Mouse (Mus musculus) megakaryocyte, adult 5-6 weeks (primary cell): ENCODE results near the gene Wee1. TPM values are rescaled to one million over a fixed set of nuclear protein-coding genes. Genes with fewer than 3 reads are reported as not detected.
"Not testable (repeated sequence)": the region's sequence is repeated elsewhere in the genome, so short reads cannot be mapped to it uniquely, and the experiment has no call there.

Source experiments
- ATAC-seq: 2 replicates; pipeline ENCODE4 v1.8.0; 2016; ENCODE audit warnings: mild to moderate bottlenecking, inconsistent platforms; ENCODE audit not compliant: poor library complexity, severe bottlenecking
- total RNA-seq, 2 experiments: library from RNA; stranded (forward) in 1 of 2; stranded (reverse) in 1 of 2; fragments of 153-499, 151-499 nt in 1 of 2; fragments of 221-1000, 200-1000 nt in 1 of 2; gene quantifications; 2 replicates each; pipeline versions ENCODE4 v1.2.3 to v1.2.4; 2015 to 2017

Wee1 gene
- total RNA-seq (2015) (34.9 and 35.7 TPM in 2 replicates), total RNA-seq (2017) (17.7 and 21.5 TPM in 2 replicates)

DNA sequence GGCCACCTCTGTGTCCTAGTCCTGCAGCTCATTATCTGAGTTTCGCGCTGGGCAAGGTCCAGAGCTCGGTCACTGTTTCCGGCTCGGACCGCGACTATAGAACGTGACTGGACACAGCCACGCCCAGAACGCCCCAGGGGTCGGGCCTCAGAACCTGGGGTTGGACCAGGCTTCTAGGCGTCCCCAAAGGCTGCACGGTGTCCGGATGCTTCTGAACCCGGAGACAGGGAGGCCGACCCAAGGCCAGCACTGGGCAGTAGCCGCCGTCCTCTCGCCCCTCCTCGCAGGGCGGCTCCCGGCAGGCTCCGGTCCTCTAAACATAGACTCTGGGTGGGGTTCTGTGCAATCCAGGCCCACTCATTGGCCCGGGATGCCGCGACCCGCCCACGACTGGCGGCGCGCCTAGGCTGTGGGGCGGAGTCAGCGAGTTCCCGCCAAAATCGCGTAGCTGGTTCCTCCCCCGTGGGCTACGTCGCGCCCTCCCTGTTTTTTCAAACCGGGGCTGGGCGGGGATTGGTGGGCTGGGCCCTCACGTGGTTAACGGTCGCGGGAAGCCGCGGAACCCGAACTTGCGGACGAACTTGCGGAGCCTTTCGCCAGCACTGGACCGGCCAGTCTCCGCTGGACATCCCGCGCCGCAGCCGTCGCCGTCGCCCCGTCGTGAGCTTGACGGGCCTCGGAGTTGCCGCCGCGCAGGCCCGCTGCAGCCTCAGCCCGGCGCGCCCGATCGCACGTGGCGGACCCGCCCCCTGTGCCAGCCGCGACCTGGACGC is at the start of gene Wee1:
Gene Wee1 (plus strand): TSS at position 531 of the 773 bp plus-strand sequence.
- peak; percentile 86 for ATAC-seq

DNA sequence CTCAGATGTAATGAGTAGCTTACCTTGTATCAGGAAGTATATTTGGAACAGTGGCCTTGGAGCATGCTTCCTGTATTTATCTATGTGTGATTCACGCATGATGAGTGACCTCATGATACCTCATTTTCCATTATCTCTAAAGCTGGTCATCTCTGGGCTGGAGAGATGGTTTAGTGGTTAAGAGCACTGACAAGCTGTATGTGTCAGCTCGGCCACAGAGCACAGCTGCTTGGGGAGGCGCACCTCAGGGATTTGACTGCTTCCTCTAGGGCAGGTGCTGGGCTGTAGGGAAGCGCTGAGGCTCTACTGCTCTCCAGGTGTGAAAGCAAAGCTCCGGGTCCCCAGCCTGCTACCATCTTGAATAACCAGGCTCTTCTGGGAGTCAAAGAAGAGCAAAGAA is 43.7 kb upstream of the Wee1 start:
- ATAC-seq: no peak

DNA sequence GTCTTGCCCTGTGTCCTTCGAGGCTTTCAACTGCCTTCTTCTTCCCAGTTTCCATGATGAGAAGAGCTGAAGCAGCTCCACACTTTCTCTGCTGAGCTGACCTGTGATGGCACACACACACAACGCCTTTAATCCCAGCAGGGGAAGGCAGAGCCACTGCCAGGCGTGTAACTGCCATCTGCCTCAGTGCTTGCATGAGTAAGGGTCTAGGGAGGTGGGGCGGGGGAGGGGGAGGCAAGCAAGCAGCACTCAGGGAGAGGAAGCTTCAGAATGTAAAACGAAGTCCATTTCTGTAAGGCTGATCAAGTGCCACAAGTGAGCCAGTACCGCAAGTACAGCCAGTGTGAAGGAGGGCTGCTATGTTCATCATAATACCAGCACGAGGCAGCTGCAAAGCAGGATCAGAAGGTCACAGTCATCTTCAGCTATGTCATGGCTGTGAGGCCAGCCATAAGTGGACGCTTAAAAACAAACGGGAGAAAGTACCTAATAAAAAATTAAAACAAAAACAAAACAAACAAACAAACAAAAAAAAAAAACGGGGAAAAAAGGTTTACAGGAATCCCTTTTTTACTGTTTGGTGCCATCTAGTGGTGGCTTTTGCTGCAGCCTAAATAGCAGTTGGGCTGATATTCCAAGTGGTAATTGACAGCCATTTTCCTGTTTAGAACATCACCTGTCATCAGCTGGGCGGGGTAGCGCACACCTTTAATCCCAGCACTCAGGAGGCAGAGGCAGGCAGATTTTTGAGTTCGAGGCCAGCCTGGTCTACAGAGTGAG is 38.3 kb upstream of the Wee1 start:
- ATAC-seq: peak; percentile 73

DNA sequence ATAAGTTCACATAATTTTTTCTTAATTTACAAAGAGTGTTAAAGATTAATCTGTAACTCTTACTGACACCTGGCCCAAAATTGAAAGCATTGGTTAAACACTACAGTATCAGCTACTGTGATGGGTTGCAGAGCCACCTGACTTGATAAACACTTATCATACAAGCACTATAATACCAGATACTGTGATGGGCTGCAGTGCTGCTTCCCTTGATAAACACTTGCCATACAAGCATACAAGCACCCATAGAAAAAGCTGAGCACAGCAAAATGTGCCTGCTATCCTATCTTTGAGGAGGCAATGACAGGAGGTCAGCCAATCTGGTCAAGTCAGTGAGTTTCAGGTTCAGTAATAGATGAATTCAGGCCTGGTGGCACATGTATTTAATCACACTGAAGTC is 36.6 kb upstream of the Wee1 start:
- ATAC-seq: no peak

DNA sequence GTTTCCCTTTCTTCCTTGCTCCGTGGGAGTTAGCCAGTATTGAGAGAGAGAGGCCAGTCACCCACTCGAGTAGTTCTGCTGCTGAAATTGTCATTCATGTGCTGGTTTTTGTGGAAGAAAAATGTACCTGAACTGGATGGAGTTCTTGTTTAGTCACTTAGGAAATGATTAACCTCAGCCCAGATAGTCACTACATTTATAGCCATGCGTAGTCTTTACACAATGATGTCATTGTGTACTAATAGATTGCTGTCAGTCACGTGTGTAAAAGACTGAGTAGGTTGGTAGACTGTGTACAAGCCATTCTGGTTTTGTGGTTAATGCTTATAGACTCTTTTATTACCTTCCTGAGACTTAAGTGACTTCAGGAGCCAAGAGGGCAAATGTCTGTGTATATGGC is 33.9 kb upstream of the Wee1 start:
- ATAC-seq: no peak

DNA sequence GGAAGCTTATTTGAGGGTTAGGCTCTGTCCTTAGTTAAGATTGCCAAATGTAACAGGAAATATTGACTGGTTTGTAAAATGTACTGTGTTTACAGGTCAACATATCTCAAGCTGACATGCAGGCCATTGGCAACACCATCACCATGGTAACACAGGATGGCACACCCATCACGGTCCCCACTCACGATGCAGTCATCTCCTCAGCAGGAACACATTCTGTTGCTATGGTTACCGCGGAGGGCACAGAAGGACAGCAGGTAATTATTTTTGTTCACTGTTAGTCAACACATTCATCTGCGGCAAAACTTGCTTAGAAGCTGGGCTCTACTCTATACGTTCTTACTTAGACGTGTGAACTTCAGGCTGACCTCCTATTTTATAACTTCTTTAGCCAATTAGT is 30.2 kb upstream of the Wee1 start:
- no peak for ATAC-seq

DNA sequence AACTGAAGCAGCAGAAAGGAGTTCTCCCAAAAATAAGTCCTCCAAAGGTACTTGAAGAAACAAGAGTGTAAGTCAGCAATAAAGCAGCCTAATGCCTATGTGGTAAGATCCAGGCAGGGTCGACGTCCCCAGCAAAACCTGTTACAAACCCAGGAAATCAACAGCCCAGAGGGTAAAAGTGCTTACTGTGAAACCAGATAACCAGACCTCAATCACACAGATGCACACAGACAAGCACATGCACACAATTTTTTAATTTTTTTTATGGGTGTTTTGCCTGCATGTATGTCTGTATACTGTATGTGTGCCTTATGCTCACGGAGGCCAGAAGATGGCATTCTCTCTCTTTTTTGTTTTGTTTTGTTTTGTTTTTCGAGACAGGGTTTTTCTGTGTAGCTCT is 25.5 kb upstream of the Wee1 start:
- no peak for ATAC-seq

DNA sequence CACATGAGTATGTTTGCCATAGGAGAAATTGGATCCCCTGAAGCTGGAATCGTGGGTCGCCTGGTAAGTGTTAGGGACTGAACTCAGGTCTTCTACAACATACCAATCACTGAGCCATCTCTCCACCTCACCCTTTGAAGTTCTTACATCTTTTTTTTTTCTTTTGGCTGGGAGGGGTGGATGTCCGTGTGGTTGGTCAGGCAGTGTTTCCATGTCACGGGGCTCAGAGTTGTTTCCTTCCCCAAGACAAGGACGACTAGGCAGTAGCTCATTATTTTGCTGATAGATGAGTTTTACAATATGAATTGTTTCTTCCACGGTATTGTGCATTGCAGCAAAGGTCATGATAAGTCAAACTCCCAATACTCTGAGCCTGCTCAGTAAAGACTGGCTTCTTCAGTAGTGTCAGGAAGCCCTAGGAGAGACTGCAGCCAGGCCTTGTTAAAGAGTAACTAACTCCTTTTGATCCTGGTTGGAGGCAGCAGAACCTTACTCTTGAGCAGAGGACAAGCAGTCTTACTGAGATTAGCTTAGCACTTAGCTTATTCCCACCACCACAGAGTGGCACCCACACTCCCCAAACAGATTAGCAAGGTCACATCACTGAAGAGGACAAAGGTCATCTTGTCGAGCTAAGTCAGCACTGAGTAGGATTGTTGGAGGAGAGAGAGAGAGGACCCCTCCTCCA is 24.6 kb upstream of the Wee1 start:
- no peak for ATAC-seq

DNA sequence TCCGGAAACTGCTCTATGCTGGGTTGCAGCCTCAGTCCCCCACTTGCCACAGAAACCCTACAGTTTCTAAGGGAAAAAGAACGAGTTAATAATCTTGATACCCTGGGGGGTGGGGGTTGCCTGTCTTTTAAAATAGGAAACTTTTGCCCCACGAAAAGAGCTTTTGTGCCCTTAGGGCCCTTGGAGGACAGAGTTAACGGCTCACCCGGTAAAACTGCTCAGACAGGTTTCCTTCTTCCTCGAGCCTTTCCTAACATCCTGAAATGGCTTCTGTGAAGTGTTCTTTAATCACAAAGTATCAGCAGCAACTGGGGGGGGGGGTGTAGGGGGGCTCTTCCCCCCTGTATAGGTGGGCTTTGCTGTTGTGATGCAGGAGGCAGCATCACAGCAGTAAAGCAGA is 21.0 kb upstream of the Wee1 start:
- no peak for ATAC-seq

DNA sequence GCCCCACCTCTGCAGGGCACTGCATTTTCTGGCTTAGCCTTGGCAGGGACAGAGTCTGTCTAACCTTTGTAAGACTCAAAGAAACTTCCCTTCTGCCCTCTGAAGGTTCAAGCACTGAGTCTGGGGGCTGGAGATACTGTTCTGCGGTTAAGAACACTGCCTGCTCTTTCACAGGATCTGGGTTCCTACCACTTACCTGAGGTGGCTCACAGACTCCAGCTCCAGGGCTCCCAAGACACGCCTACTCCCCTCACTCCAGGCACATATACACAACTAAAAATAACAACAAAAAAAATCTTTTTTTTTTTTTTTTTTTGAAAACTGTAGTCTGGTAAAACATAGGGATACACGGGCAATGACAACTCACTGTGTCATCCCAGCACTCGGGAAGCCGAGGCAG is 20.6 kb upstream of the Wee1 start:
- no peak for ATAC-seq

DNA sequence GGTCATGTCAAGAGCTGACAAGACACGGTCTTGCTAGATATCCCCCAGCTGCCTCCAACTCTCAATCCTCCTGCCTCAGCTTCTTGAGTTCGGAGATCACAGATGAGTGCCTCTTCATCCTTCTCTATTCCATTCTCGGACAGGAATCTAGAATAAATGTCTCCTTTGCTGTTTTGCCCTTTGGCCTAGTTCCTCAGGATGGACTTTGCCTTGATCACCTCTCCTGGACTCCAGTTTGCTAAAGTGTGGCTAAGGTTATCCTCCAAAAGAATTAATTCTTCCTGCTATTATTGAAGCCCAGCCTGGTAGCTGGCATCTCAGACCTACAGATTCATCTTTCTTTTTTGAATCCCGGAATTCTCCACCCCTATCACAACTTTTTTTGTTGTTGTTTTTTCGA is 16.8 kb upstream of the Wee1 start:
- ATAC-seq: no peak

DNA sequence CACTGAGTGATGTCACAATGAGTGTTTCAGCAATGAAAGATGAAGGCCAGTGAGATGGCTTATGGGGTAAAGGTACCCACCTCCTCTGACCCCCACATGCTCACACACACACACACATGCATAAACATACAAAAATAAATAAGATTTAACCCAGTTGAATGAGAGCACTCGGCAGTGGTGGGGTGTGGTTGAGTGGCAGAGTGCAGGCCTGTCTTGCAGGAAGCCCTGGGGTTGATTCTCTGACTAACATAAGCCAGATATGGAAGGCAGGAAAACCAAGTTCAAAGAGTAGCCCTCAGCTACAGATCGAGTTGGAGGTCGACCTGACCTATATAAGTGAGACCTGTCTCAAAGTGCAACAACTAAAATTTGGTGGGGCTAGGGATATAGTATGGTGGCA is 15.2 kb upstream of the Wee1 start:
- ATAC-seq: no peak

DNA sequence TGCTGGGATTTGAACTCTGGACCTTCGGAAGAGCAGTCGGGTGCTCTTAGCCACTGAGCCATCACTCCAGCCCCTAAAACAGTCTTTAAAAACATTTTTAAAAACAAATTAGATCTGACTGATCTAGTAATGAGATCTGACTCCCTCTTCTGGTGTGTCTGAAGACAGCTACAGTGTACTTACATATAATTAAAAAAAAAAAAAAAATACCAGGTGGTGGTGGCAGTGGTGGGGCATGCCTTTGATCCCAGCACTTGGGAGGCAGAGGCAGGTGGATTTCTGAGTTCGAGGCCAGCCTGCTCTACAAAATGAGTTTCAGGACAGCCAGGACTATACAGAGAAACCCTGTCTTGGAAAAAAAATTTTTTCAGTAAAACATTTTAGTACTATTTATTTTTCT is 13.3 kb upstream of the Wee1 start:
- ATAC-seq: not testable (repeated sequence)

DNA sequence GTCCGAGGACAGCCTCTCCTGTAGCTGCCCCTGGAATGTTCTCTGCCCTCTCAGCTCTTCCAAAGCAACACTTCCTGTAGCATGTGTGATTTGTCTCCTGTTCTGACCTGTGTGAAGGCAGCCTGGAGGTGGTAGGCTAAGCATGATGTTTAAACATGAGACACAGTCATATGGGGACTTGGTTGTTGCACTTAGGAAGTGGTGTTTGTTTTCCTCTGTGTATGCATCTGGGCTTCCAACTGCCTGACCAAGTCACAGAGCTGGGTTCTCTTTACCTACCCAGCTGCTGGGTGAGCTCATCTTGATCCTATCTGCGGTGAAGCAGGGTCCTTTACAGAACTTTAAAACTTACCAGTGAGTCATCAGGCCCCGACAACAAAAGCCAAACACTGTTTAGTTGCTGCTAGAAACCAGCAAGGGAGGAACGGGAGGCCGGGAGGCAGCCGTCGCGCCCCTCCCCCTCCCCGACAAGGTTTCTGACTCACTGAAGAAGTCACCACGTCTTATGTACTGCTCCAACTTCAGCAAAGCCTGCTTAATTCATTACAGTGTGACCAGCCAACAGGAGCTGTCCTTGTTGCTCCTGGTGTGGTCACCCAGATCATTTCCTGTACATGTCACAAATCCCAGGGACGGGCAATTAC is 12.8 kb upstream of the Wee1 start:
- peak; percentile 72 for ATAC-seq

DNA sequence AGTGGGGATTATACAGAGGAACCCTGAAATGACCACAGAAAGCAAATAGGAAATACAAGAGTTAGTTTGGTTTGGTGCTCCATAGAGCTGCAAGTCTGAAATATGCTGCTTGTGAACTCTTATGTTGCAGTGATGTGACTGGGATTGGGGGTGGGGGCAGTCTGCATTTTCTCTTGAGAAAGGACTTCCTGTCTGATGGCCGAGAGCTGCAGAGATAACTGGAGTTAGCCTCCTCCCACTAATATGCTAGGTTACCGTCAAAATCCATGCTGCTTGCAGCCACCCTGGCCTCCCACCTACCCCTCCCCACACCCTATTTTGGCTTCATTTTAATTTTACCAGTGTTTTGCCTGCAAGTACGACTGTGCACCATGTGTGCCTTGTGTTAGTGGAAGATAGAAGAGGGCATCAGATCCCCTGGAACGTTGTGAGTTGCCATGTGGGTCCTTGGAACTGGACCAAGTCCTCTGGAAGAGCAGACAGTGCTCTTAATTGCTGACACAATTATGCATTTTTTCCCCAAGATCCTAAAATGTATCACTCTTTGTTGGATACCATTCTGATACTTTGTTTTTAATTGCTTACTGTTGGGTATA is 11.7 kb upstream of the Wee1 start:
- ATAC-seq: peak; percentile 39; the same call in 1 of the 2 replicates

DNA sequence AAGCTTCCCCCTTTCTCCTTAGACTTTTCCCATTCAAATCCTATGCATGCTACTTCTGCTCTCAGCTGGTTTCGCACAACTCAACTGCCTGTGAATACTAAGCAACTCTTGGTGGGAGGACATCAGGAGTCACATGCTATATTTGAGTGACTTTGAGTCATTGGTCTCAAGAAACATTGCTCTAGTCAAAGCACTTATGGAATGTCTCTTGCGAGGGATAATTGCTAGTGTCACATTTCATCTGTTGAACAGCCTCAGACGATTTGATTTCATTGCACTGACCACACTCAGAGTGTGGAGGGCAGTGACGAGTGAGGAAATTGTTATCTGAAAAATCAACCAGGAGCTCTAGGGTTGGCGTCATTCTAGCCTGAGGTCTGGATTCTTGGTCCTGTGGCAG is 7.1 kb upstream of the Wee1 start:
- no peak for ATAC-seq

DNA sequence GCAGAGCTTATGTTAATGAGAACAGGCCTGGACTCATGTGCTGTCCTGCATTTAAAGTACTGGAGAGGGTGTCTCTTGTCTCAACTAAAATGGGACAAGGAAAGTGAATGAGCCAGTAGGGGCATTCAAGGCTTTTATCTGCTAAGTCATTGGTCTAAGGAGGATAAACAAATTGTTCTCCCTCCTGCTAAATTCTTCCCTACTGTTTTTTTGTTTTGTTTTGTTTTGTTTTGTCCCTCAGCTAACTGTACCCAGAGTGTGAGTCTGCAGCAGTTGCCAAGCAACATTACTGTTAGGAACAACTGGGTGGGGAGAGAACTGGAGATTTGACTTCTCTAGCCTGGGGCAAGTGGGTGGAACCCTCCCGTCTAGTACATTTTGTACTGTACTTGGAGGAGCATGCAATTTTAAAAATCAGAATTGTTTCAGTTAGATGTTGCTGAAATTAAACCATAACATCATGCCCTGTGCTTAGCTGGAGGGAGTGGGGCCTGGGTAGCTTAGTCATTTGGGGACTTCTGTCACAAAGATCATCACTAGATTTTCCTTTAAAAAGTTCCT is 5.0 kb upstream of the Wee1 start:
- ATAC-seq: no peak

DNA sequence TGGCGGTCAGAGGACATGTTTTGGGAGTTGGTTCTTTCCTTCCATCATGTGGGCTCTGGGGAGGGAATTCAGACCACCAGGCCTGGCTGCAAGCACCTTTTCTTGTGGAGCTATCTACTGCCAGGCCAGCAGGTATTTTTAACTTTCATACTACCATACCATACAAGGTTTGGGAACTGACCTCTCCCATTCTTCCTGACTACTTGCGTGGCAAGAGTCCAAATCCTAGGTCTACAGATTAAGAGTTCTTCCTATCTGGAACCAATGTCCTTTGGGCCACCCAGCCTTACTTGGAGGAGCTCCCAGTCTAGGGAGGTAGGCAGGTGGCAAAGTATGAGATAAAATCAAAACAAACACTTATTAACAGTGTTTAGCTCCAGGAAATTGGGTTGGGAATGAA is 3.4 kb upstream of the Wee1 start:
- no peak for ATAC-seq

DNA sequence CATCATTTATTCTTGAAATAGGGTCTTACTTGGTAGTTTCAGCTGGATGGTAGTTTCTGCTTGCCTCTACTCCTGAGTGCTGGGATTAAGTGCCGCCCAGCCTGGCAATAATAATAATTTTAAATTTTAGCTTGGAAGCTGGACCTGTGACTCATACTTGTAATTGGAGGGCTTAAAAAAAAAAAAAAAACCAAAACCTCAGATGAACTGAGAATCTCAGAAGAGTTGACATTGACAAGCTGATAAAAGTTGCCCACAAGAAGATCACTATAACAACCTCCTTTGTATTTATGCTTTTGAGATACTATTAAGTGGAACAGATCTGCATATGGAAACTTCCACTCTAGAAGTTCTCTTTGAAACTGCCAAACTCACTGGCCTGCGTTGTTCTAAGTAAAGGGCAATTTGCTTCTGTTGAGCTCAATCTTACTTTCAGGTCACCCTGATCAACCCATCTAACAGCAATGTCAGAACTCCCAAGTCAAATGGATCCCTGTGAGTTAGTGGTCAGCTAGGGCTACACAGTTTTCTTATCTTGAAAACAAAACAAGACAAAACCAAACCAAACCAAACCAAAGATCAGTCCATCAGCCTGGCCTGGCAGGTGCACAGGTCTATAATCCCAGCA is 1.6 kb upstream of the Wee1 start:
- no peak for ATAC-seq

DNA sequence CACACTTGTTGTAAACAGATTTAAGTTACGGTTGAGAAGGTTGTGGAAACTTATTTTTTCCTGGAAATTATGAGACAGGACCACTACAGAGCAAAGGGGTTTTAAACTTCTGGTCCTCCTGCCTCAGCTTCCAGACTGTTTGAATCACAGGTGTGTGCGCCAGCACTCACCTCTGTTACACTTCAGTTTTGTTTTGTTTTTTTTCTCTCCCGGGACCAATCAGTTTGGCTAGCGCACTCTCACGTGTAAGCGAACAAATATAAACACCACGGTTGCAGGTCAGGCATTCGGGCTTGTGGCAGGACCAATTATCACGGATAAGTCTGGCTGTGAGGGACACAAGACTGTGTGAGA is 707 bp upstream of the Wee1 start:
- no peak for ATAC-seq
